Mouse (Mus musculus) bone marrow macrophage, adult 2 months (primary cell): ENCODE measurements at regions not wholly inside any gene's neighbourhood (a gene's known extent, or its start where the extent isn't known, plus 50 kb on each side); places are given as distances from the start of the nearest gene placed in this dataset.

Experiments
- CTCF ChIP-seq: IDR thresholded peaks from 2 replicates; pipeline ENCODE4 v1.5.1; 2012; ENCODE audit warnings: low read depth, mild to moderate bottlenecking, low read length, moderate library complexity
- POLR2A ChIP-seq: IDR thresholded peaks from 2 replicates; pipeline ENCODE4 v1.6.1; 2012; ENCODE audit warnings: mild to moderate bottlenecking, low read depth, low read length, borderline replicate concordance

DNA sequence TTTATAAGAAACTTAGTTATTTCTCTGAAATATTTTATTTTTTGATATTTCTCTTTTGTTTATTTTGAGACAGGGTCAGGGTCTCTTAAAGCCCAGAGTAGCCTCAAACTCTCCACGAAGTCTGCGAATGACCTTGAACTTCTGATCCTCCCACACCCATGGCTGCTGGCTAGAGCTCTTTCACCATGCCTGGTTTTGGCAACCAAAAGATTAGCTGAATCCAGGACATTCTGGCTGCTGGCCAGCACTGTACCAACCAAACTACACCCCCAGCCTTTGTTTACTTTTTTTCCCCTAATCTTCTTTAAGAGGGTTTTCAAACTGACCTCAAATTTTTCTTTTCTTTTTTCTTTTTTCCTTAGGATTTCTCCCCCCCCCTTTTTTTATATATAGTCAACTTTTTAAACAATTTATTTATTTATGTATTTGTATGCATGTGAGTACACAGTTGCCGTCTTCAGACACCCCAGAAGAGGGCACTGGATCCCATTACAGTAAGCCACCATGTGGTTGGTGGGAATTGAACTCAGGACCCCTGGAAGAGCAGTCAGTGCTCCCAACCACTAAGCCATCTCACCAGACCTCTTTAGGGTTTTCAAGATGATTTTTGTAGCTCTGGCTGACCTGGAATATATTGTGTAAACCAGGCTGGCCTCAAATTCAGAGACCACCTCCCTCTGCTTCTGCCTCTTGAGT is 63.4 kb upstream of the Jade1 start:
- TF ChIP-seq POLR2A (no peak), CTCF (no peak)
